Mouse (Mus musculus) ES-Bruce4 (cell line): ENCODE data around the gene Rpl18.

Source experiments
- CTCF ChIP-seq: IDR thresholded peaks from one replicate; pipeline ENCODE4 v1.8.1; 2011; ENCODE audit warnings: low read depth, low read length
- EP300 ChIP-seq: IDR thresholded peaks from 2 replicates; pipeline ENCODE4 v1.6.1; 2011; ENCODE audit warnings: low read depth, low read length; ENCODE audit not compliant: insufficient read depth
- POLR2A ChIP-seq: IDR thresholded peaks from one replicate; pipeline ENCODE4 v1.8.1; 2011; ENCODE audit warnings: low read length; ENCODE audit not compliant: insufficient read depth

GRCm38 (mm10) chr7:45683396-45684050 lies 31.7 kb upstream of the Rpl18 start, which contains the start of gene Ntn5:
- no peak for TF ChIP-seq CTCF
- no peak for TF ChIP-seq POLR2A
- TF ChIP-seq EP300: no peak
